Mouse (Mus musculus): ENCODE data around the gene Dgkb. TPM values are rescaled to one million over a fixed set of nuclear protein-coding genes. Genes with fewer than 3 reads are reported as not detected.
A peak's percentile ranks its signal among the peaks of the same experiment; 100 is the strongest.

The Dgkb gene
- polyA plus RNA-seq, 1 experiment from 2014 or later = 4.7 TPM

DNA sequence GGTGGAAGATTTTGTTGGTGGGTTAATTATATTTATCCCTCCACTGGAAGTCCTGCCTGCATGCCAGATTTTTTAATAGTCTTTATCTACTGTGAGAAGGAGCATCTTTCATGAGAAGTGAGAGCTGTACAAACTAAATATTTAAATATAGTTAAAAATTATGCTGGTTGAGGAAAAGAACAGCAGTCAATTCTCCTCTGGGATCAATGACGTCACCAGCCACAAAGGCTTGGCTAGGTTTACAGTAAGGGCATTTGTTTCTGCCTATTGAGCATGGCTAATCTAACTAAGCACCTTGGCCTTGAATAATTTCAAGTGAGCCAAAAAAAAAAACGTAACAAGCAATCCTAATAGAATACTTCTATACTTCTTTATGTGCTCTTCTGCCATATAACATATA lies 554.1 kb downstream of the Dgkb start:
- no peaks in the 10 kb centered on the region for H3K9me3 ChIP-seq (ENCODE audit: control insufficient read depth, low read length)
- H3K9ac ChIP-seq (ENCODE audit: low read length) = no peak overlapping the region
- H3K4me2 ChIP-seq (ENCODE audit: low read length) = no peak overlapping the region
- DNase-seq (ENCODE audit: low spot score) (no peak), ATAC-seq (replicated peaks; ENCODE audit: low FRiP score, low TSS enrichment, low read depth) (no peak)
- no peak overlapping the region for H3K27ac ChIP-seq (ENCODE audit: low read depth)
- H3K27me3 ChIP-seq (replicated peaks; ENCODE audit: control insufficient read depth, insufficient read depth, low read length) = no peaks in the 10 kb centered on the region
- no peak overlapping the region for H3K4me3 ChIP-seq (ENCODE audit: low read depth, low read length)
- WGBS = 81% methylated on average over 2 of the region's 2 CpGs
- no peaks in the 10 kb centered on the region for H3K4me1 ChIP-seq (replicated peaks; ENCODE audit: control insufficient read depth, insufficient read depth, low read length)
- no peaks in the 10 kb centered on the region for H3K36me3 ChIP-seq (ENCODE audit: control insufficient read depth, insufficient read depth, low read length)

DNA sequence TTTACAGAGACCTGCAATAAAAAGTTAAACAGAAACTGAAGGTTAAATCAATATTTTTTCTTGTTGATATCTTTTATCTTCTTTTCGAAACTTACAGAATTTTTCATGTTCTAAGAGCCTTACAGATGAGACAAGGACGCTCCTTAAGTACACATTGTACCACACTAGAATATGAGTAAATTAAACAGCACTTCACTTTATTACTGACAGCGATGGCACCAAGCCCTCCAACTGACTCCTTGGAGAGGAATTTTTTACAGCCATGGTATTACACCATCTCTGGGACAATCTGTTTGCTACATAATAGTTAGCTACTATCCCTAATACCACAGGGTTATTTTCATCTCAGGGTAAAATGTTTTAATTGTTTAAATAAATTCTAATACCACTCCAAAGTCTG lies 556.6 kb downstream of the Dgkb start:
- Histone ChIP-seq H3K9ac (ENCODE audit: low read length) (no peak overlapping the region), H3K4me1 (replicated peaks; ENCODE audit: control insufficient read depth, insufficient read depth, low read length) (no peaks in the 10 kb centered on the region), H3K27ac (ENCODE audit: low read depth) (no peak overlapping the region), H3K4me3 (ENCODE audit: low read depth, low read length) (no peak overlapping the region), H3K9me3 (ENCODE audit: control insufficient read depth, low read length) (no peaks in the 10 kb centered on the region), H3K27me3 (replicated peaks; ENCODE audit: control insufficient read depth, insufficient read depth, low read length) (no peaks in the 10 kb centered on the region), H3K4me2 (ENCODE audit: low read length) (no peak overlapping the region), H3K36me3 (ENCODE audit: control insufficient read depth, insufficient read depth, low read length) (no peaks in the 10 kb centered on the region)
- ATAC-seq (replicated peaks; ENCODE audit: low FRiP score, low TSS enrichment, low read depth) = peak; percentile 47; the same call in 1 of the 2 replicates
- no peak for DNase-seq (ENCODE audit: low spot score)
- 39% methylated on average over 3 of the region's 3 CpGs for WGBS

DNA sequence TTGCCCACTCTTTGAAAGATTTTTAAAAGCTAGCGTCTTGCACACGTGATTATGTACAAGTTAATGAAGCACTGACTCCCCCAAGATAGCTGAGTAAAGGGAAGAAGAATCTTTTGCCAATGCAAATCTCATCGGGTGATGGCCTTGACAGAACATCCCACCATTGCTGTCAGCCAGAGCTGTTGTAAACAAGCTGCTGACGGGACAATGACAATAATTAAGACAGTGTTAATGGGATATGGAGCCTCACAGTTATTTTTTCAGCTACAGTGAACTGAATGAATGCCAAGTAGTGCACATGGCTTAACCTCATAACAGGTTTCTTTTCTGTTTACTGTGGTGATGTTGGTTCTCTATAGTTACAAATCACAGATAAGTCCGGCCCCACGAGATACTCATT lies 568.4 kb downstream of the Dgkb start:
- H3K9me3 ChIP-seq (ENCODE audit: control insufficient read depth, low read length) = no peaks in the 10 kb centered on the region
- H3K4me2 ChIP-seq (ENCODE audit: low read length) = no peak overlapping the region
- WGBS = 86% methylated on average over 6 of the region's 6 CpGs
- H3K27me3 ChIP-seq (replicated peaks; ENCODE audit: control insufficient read depth, insufficient read depth, low read length) = no peaks in the 10 kb centered on the region
- H3K9ac ChIP-seq (ENCODE audit: low read length) = no peak overlapping the region
- DNase-seq (ENCODE audit: low spot score) (no peak), ATAC-seq (replicated peaks; ENCODE audit: low FRiP score, low TSS enrichment, low read depth) (no peak)
- no peaks in the 10 kb centered on the region for H3K36me3 ChIP-seq (ENCODE audit: control insufficient read depth, insufficient read depth, low read length)
- H3K4me3 ChIP-seq (ENCODE audit: low read depth, low read length) = no peak overlapping the region
- 0 out of 2 replicates have a peak, but pooled peaks cover 3% of the 10 kb centered on the region for H3K4me1 ChIP-seq (replicated peaks; ENCODE audit: control insufficient read depth, insufficient read depth, low read length)
- H3K27ac ChIP-seq (ENCODE audit: low read depth) = no peak overlapping the region

DNA sequence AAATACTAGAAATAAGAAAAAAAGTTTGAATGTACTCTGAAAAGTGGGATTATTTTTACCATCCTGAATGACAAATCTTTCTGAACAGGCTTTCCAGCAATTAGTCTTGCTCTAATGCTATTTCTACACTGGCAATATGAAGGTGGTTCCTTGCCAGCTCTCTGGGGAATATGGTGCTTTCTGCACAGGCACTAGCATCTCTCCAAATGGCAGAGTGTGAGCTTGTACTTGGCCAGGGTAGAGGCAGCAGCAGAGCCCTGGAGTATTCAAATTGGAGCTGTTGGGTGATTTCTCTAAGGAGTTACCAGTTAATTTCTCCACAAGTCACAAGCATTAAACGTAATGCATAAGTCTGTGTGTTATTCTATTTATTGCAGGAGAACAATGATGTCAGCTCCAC lies 569.5 kb downstream of the Dgkb start:
- H3K27me3 ChIP-seq (replicated peaks; ENCODE audit: control insufficient read depth, insufficient read depth, low read length) = no peaks in the 10 kb centered on the region
- H3K36me3 ChIP-seq (ENCODE audit: control insufficient read depth, insufficient read depth, low read length) = no peaks in the 10 kb centered on the region
- no peak for ATAC-seq (replicated peaks; ENCODE audit: low FRiP score, low TSS enrichment, low read depth)
- H3K4me3 ChIP-seq (ENCODE audit: low read depth, low read length) = no peak overlapping the region
- H3K4me2 ChIP-seq (ENCODE audit: low read length) = no peak overlapping the region
- H3K4me1 ChIP-seq (replicated peaks; ENCODE audit: control insufficient read depth, insufficient read depth, low read length) = 0 out of 2 replicates have a peak, but pooled peaks cover 3% of the 10 kb centered on the region
- 66% methylated on average over 1 of the region's 1 CpGs for WGBS
- H3K9me3 ChIP-seq (ENCODE audit: control insufficient read depth, low read length) = no peaks in the 10 kb centered on the region
- no peak overlapping the region for H3K9ac ChIP-seq (ENCODE audit: low read length)
- no peak overlapping the region for H3K27ac ChIP-seq (ENCODE audit: low read depth)
- no peak for DNase-seq (ENCODE audit: low spot score)

GRCm38 (mm10) chr12:38387654-38388053 lies 570.1 kb downstream of the Dgkb start:
- H3K36me3 ChIP-seq (ENCODE audit: control insufficient read depth, insufficient read depth, low read length) = no peaks in the 10 kb centered on the region
- no peak for ATAC-seq (replicated peaks; ENCODE audit: low FRiP score, low TSS enrichment, low read depth)
- no peak overlapping the region for H3K4me2 ChIP-seq (ENCODE audit: low read length)
- no peak overlapping the region for H3K27ac ChIP-seq (ENCODE audit: low read depth)
- H3K27me3 ChIP-seq (replicated peaks; ENCODE audit: control insufficient read depth, insufficient read depth, low read length) = no peaks in the 10 kb centered on the region
- H3K4me1 ChIP-seq (replicated peaks; ENCODE audit: control insufficient read depth, insufficient read depth, low read length) = 0 out of 2 replicates have a peak, but pooled peaks cover 3% of the 10 kb centered on the region
- H3K9me3 ChIP-seq (ENCODE audit: control insufficient read depth, low read length) = no peaks in the 10 kb centered on the region
- no peak for DNase-seq (ENCODE audit: low spot score)
- H3K9ac ChIP-seq (ENCODE audit: low read length) = no peak overlapping the region
- H3K4me3 ChIP-seq (ENCODE audit: low read depth, low read length) = no peak overlapping the region
- WGBS = 73% methylated on average over 2 of the region's 2 CpGs

- no peak for DNase-seq (ENCODE audit: low spot score)
- no peaks in the 10 kb centered on the region for H3K9me3 ChIP-seq (ENCODE audit: control insufficient read depth, low read length)
- 22% methylated on average over 5 of the region's 5 CpGs for WGBS
- H3K4me3 ChIP-seq (ENCODE audit: low read depth, low read length) = no peak overlapping the region
- peak; percentile 36; the same call in 1 of the 2 replicates for ATAC-seq (replicated peaks; ENCODE audit: low FRiP score, low TSS enrichment, low read depth)
- H3K27ac ChIP-seq (ENCODE audit: low read depth) = no peak overlapping the region
- no peaks in the 10 kb centered on the region for H3K36me3 ChIP-seq (ENCODE audit: control insufficient read depth, insufficient read depth, low read length)
- H3K4me1 ChIP-seq (replicated peaks; ENCODE audit: control insufficient read depth, insufficient read depth, low read length) = 0 out of 2 replicates have a peak, but pooled peaks cover 3% of the 10 kb centered on the region
- no peak overlapping the region for H3K9ac ChIP-seq (ENCODE audit: low read length)
- H3K27me3 ChIP-seq (replicated peaks; ENCODE audit: control insufficient read depth, insufficient read depth, low read length) = no peaks in the 10 kb centered on the region
- H3K4me2 ChIP-seq (ENCODE audit: low read length) = no peak overlapping the region
These were observed 570.7 kb downstream of the Dgkb start for GRCm38 (mm10) chr12:38388243-38388642.

GRCm38 (mm10) chr12:38397754-38398312 lies 580.3 kb downstream of the Dgkb start:
- DNase-seq (ENCODE audit: low spot score) (no peak), ATAC-seq (replicated peaks; ENCODE audit: low FRiP score, low TSS enrichment, low read depth) (no peak)
- Histone ChIP-seq H3K9ac (ENCODE audit: low read length) (no peak overlapping the region), H3K9me3 (ENCODE audit: control insufficient read depth, low read length) (no peaks in the 10 kb centered on the region), H3K4me3 (ENCODE audit: low read depth, low read length) (no peak overlapping the region), H3K4me1 (replicated peaks; ENCODE audit: control insufficient read depth, insufficient read depth, low read length) (no peaks in the 10 kb centered on the region), H3K27me3 (replicated peaks; ENCODE audit: control insufficient read depth, insufficient read depth, low read length) (no peaks in the 10 kb centered on the region), H3K36me3 (ENCODE audit: control insufficient read depth, insufficient read depth, low read length) (no peaks in the 10 kb centered on the region), H3K4me2 (ENCODE audit: low read length) (no peak overlapping the region), H3K27ac (ENCODE audit: low read depth) (no peak overlapping the region)
- WGBS = 45% methylated on average over 14 of the region's 14 CpGs

DNA sequence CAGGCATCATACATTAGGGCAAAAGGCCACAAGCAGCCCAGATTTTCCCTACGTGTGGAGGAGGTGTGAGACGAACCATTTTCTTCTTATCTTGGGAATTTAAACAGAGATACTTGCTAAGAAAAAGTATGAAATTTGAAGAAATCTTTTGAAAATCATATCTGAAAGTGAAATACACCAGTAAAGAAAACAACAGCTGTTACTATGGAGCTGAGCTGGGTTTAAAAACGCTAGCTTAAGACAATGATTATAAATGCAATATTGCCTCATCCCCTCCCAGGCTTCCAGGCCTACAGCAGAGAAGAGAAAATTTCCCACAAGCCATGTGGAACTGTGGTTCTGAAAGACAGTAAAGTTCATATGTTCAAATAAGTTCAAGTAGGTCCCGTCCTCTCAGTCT lies 582.6 kb downstream of the Dgkb start:
- Histone ChIP-seq H3K27ac (ENCODE audit: low read depth) (no peak overlapping the region), H3K27me3 (replicated peaks; ENCODE audit: control insufficient read depth, insufficient read depth, low read length) (no peaks in the 10 kb centered on the region), H3K9ac (ENCODE audit: low read length) (no peak overlapping the region), H3K4me2 (ENCODE audit: low read length) (no peak overlapping the region), H3K4me1 (replicated peaks; ENCODE audit: control insufficient read depth, insufficient read depth, low read length) (no peaks in the 10 kb centered on the region), H3K4me3 (ENCODE audit: low read depth, low read length) (no peak overlapping the region), H3K9me3 (ENCODE audit: control insufficient read depth, low read length) (no peaks in the 10 kb centered on the region), H3K36me3 (ENCODE audit: control insufficient read depth, insufficient read depth, low read length) (no peaks in the 10 kb centered on the region)
- ATAC-seq (replicated peaks; ENCODE audit: low FRiP score, low TSS enrichment, low read depth) (no peak), DNase-seq (ENCODE audit: low spot score) (no peak)
- 66% methylated on average over 4 of the region's 4 CpGs for WGBS

GRCm38 (mm10) chr12:38435364-38436130 lies 618.0 kb downstream of the Dgkb start:
- Histone ChIP-seq H3K4me1 (replicated peaks; ENCODE audit: control insufficient read depth, insufficient read depth, low read length) (no peaks in the 10 kb centered on the region), H3K9me3 (ENCODE audit: control insufficient read depth, low read length) (no peaks in the 10 kb centered on the region), H3K4me2 (ENCODE audit: low read length) (no peak overlapping the region), H3K9ac (ENCODE audit: low read length) (no peak overlapping the region), H3K36me3 (ENCODE audit: control insufficient read depth, insufficient read depth, low read length) (no peaks in the 10 kb centered on the region), H3K27ac (ENCODE audit: low read depth) (no peak overlapping the region), H3K27me3 (replicated peaks; ENCODE audit: control insufficient read depth, insufficient read depth, low read length) (no peaks in the 10 kb centered on the region), H3K4me3 (ENCODE audit: low read depth, low read length) (no peak overlapping the region)
- no peak for ATAC-seq (replicated peaks; ENCODE audit: low FRiP score, low TSS enrichment, low read depth)
- WGBS = 71% methylated on average over 10 of the region's 10 CpGs
- DNase-seq (ENCODE audit: low spot score) = no peak

All from intestine, embryonic 14.5 days (tissue).